Mouse (Mus musculus) monocyte, adult 2 months (primary cell): Measurements from ENCODE around the gene Ggact.

ENCODE experiments used
- DNase-seq, 2 experiments: peaks; one replicate each; pipeline ENCODE4 v3.0.0; 2022; ENCODE audit warnings: low spot score in 2 of 2, low read depth in 1 of 2

Gene Ggact

GRCm38 (mm10) chr14:122766448-122766847 lies 147.1 kb downstream of the Ggact start:
- no peak for DNase-seq
